Mouse (Mus musculus) liver (tissue): ENCODE data around the gene Crkl.

ENCODE experiments used
- DNase-seq: peaks from one replicate; pipeline ENCODE4 v3.0.0-alpha.2; 2020; ENCODE audit warnings: mixed read lengths

The Crkl gene

DNA sequence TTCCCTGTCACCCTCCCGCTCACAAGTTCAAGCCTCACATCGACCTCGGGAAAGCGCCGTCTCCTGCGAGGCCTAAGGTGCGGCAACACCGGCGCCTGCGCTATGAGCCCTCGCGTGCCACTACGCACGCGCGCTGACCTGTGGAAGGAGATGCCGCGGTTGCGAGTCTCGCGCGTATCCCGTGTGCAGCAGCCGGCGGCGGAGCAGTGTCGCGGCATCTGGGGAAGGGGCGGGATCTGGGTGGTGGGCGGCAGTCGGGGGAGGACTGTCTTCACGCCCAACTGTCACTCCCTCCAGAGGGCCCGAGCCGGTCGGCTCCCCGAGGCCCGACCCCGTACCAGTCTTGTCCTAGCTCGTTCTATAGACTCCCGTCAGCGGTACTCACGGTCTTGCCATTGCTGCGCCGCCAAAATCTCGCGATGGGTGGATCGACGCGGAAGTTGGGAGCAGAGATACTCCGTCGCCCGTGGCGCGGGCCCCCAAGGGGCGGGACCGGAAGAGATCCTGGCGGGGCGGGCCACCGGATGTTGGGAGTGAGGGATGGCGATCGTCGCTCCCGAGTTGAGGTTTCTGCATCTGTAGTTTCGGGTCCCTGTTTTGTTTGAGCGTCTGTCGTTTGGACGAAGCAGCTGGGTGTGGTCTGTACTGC, 79.0 kb downstream of the Crkl start, which contains the start of gene Thap7:
Gene Thap7 (minus strand): TSS at position 497 of the 649 bp plus-strand sequence.
- DNase-seq: peak; percentile 98

DNA sequence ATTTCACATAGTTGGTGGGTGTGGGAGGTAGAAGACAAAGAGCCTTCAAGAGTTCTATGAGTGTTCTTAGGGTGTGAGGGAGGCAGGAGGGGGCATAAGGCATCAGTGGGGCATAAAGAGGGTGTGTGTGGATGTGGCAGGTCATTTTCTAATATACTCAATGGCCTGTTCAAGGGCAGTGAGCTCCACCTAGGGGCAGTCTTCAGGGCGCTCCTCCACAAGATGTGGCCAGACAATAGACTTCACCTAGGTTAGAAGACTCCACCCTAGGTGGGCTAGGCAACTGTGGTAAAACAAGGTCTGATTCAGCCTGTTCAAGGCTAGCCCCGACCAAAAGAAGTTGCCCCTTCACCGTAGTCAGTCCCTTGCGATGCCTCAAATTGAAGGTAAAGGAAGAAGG, 80.5 kb downstream of the Crkl start:
- peak; percentile 26 for DNase-seq

DNA sequence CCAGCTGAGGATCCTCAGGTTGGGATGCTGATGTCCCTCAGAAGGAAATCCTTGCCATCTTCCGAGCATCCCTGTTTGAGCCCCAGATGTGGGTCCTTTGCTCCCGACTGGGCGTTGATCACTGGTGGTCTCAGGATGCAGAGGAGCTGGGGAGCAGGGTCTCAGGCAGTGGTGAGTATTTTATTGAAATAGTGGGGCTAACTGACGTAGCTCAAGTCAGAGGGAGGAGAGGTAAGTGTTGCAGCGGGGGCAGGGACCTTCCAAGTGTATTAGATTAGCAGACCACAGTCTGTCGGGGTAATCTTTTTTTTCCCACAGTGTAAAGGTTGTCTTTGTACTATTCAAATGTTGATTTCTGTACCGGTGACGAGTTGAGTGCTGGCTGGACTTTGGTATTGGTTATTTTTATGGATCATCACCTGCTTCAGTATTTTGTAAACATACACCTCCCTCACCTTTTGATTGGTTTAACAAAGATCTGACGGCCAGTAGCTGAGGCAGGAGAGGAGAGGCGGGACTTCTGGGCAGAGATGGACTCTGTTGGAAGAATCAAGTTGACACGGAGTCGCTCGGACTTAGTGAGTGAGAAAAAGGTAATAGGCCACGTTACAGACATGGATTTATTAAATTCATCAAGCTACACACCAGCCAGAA, 81.0 kb downstream of the Crkl start:
- no peak for DNase-seq

DNA sequence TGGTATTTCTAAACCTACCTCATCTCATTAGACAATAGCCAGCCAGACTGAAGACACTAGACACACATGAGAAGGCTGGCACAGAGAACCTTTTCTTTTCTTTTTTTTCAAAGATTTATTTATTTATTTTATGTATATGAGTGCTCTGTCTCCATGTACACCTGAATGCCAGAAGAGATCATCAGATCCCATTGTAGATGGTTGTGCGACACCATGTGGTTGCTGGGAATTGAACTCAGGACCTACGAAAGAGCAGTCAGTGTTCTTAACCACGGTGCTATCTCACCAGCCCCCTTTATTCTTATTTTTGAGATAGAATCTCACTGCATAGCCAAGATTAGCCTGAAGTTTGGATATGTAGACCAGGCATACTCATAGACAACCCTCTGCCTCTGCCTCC, 84.8 kb downstream of the Crkl start:
- no peak for DNase-seq
